Comparison of ENCODE assay signal across 44 mouse cellular contexts in genomic region chr3:146632506-146632905, GRCm38 (mm10). TPM values are rescaled to one million over a fixed set of nuclear protein-coding genes. Genes with fewer than 3 reads are reported as not detected.
"Had no signal": no experiment of that assay in that cellular context is flagged by ENCODE, and none has a peak within 500 bp of the region (broad histone marks: within the 10 kb centered on the region; RNA-seq: fewer than 3 reads in every experiment).

No protein-coding gene starts in this region.

- H3K36me3 ChIP-seq: limb, embryonic 10.5 days; limb, embryonic 12.5 days; limb, embryonic 13.5 days; limb, embryonic 15.5 days; liver, embryonic 12.5 days; liver, embryonic 13.5 days; liver, embryonic 15.5 days; lung, embryonic 15.5 days; midbrain, embryonic 10.5 days; midbrain, embryonic 12.5 days; midbrain, embryonic 13.5 days; midbrain, embryonic 15.5 days; neural tube, embryonic 12.5 days had no signal

- H3K27me3 ChIP-seq: limb, embryonic 12.5 days; limb, embryonic 13.5 days; limb, embryonic 15.5 days; liver, embryonic 12.5 days; liver, embryonic 13.5 days; liver, embryonic 15.5 days; lung, embryonic 15.5 days; midbrain, embryonic 12.5 days; midbrain, embryonic 13.5 days; midbrain, embryonic 15.5 days; neural tube, embryonic 12.5 days had no signal

- H3K4me2 ChIP-seq: limb, embryonic 12.5 days; limb, embryonic 13.5 days; limb, embryonic 15.5 days; liver, embryonic 11.5 days; liver, embryonic 12.5 days; liver, embryonic 13.5 days; liver, embryonic 15.5 days; lung, embryonic 14.5 days; lung, embryonic 15.5 days; midbrain, embryonic 11.5 days; midbrain, embryonic 12.5 days; midbrain, embryonic 13.5 days; midbrain, embryonic 15.5 days; neural tube, embryonic 12.5 days had no signal

- ATAC-seq: liver, embryonic 12.5 days; lung, postnatal 0 days; midbrain, embryonic 13.5 days; midbrain, embryonic 15.5 days; midbrain, embryonic 16.5 days had no signal

- H3K9ac ChIP-seq: limb, embryonic 12.5 days; limb, embryonic 13.5 days; limb, embryonic 15.5 days; liver, embryonic 12.5 days; liver, embryonic 13.5 days; liver, embryonic 14.5 days; liver, embryonic 15.5 days; lung, embryonic 14.5 days; lung, embryonic 15.5 days; midbrain, embryonic 12.5 days; midbrain, embryonic 13.5 days; midbrain, embryonic 15.5 days; neural tube, embryonic 12.5 days had no signal

- H3K9me3 ChIP-seq: limb, embryonic 10.5 days; limb, embryonic 12.5 days; limb, embryonic 13.5 days; limb, embryonic 15.5 days; liver, embryonic 12.5 days; liver, embryonic 13.5 days; liver, embryonic 15.5 days; lung, embryonic 15.5 days; midbrain, embryonic 10.5 days; midbrain, embryonic 12.5 days; midbrain, embryonic 13.5 days; midbrain, embryonic 15.5 days; neural tube, embryonic 12.5 days had no signal

- DNase-seq: left cerebral cortex, postnatal 4 days; liver; liver, embryonic 13.5 days; lung, adult 18-20 months; lung, adult 2 months; lung, embryonic 14.5 days; lung, postnatal 10 days; lung, postnatal 14 days; lung, postnatal 36 days; lung, postnatal 4 days; midbrain, embryonic 14.5 days had no signal

- H3K27ac ChIP-seq: left cerebral cortex, adult 2 months; limb, embryonic 10.5 days; limb, embryonic 12.5 days; limb, embryonic 13.5 days; limb, embryonic 15.5 days; liver, embryonic 12.5 days; liver, embryonic 13.5 days; liver, embryonic 14.5 days; liver, embryonic 15.5 days; lung, embryonic 15.5 days; macrophage; midbrain, embryonic 10.5 days; midbrain, embryonic 12.5 days; midbrain, embryonic 13.5 days; midbrain, embryonic 15.5 days; neural tube, embryonic 12.5 days had no signal

- H3K4me3 ChIP-seq: left cerebral cortex, adult 2 months; limb, embryonic 10.5 days; limb, embryonic 12.5 days; limb, embryonic 13.5 days; limb, embryonic 15.5 days; liver, embryonic 12.5 days; liver, embryonic 13.5 days; liver, embryonic 15.5 days; lung, embryonic 15.5 days; megakaryocyte, embryonic 14.5 days; midbrain, embryonic 10.5 days; midbrain, embryonic 12.5 days; midbrain, embryonic 13.5 days; midbrain, embryonic 15.5 days; myocyte; neural tube, embryonic 12.5 days had no signal

- H3K4me1 ChIP-seq: limb, embryonic 10.5 days; limb, embryonic 12.5 days; limb, embryonic 13.5 days; limb, embryonic 15.5 days; liver, embryonic 13.5 days; liver, embryonic 15.5 days; lung, embryonic 15.5 days; midbrain, embryonic 12.5 days; midbrain, embryonic 13.5 days; midbrain, embryonic 15.5 days; neural tube, embryonic 12.5 days had no signal

RNA-seq across cellular contexts. Expression of gene Dnase2b, which starts 17.1 kb away (rescaled TPM):
- total RNA-seq: left cerebral cortex, adult 2 months; left cerebral cortex, adult 8-10 months; left cerebral cortex, postnatal 10 days; left cerebral cortex, postnatal 14 days; left cerebral cortex, postnatal 25 days; left cerebral cortex, postnatal 36 days; left cerebral cortex, postnatal 4 days; megakaryocyte progenitor cell, adult 5-6 weeks; megakaryocyte-erythroid progenitor cell, adult 5-6 weeks; midbrain, postnatal 0 days had no signal
- polyA plus RNA-seq: limb, embryonic 11.5 days; limb, embryonic 12.5 days; limb, embryonic 13.5 days; lung, embryonic 14.5 days; lung, embryonic 15.5 days; lung, embryonic 16.5 days; macrophage; midbrain, embryonic 10.5 days; midbrain, embryonic 11.5 days; midbrain, embryonic 12.5 days; midbrain, embryonic 13.5 days; midbrain, embryonic 14.5 days; midbrain, embryonic 15.5 days; midbrain, embryonic 16.5 days; midbrain, postnatal 0 days; myocyte; neural tube, embryonic 11.5 days; neural tube, embryonic 12.5 days had no signal

RNA-seq across cellular contexts. Expression of gene 4930503B20Rik, which starts 18.6 kb away (rescaled TPM):
- total RNA-seq: left cerebral cortex, adult 2 months; left cerebral cortex, adult 8-10 months; left cerebral cortex, postnatal 10 days; left cerebral cortex, postnatal 36 days; megakaryocyte progenitor cell, adult 5-6 weeks; megakaryocyte-erythroid progenitor cell, adult 5-6 weeks; midbrain, postnatal 0 days had no signal
- polyA plus RNA-seq: limb, embryonic 10.5 days; limb, embryonic 11.5 days; limb, embryonic 12.5 days; limb, embryonic 13.5 days; limb, embryonic 15.5 days; liver, embryonic 11.5 days; liver, embryonic 12.5 days; liver, embryonic 13.5 days; liver, embryonic 14.5 days; liver, embryonic 15.5 days; liver, embryonic 16.5 days; lung, adult 2 months; lung, embryonic 14.5 days; lung, embryonic 16.5 days; lung, postnatal 0 days; macrophage; midbrain, embryonic 10.5 days; midbrain, embryonic 11.5 days; midbrain, embryonic 12.5 days; midbrain, embryonic 13.5 days; midbrain, embryonic 14.5 days; midbrain, embryonic 15.5 days; midbrain, postnatal 0 days; myocyte; neural tube, embryonic 11.5 days; neural tube, embryonic 12.5 days had no signal

RNA-seq across cellular contexts. Expression of gene Samd13, which starts 52.9 kb away (rescaled TPM):
- total RNA-seq: left cerebral cortex, postnatal 14 days had no signal
- polyA plus RNA-seq: macrophage; midbrain, embryonic 14.5 days; myocyte had no signal
